In genomic region chr19:25415448-25415847, GRCm38 (mm10) we compare ENCODE assay signal across 17 mouse cellular contexts.
DNase-seq lines count a peak whose midpoint lies in the region; ATAC-seq and TF ChIP-seq lines count a peak whose summit lies in the region.
"Had no signal": no experiment of that assay in that cellular context is flagged by ENCODE, and none has a peak within 500 bp of the region (broad histone marks: within the 10 kb centered on the region; RNA-seq: fewer than 3 reads in every experiment).

No protein-coding gene starts in this region.

- H3K4me1 ChIP-seq in heart, embryonic 16.5 days (ENCODE audit: control insufficient read depth, insufficient read depth, low read length) = peaks cover 39% of the 10 kb centered on the region
- H3K4me1 ChIP-seq in embryonic facial prominence, embryonic 14.5 days (ENCODE audit: control insufficient read depth, insufficient read depth, low read length) = peaks cover 12% of the 10 kb centered on the region; the same call in 1 of the 2 replicates
- peaks cover 5% of the 10 kb centered on the region; the same call in 1 of the 2 replicates for H3K4me1 ChIP-seq in intestine, embryonic 15.5 days (replicated peaks)
- H3K4me1 ChIP-seq: hindbrain, embryonic 12.5 days; liver, embryonic 15.5 days had no signal

- peaks cover 14% of the 10 kb centered on the region for H3K36me3 ChIP-seq in heart, embryonic 16.5 days (ENCODE audit: control insufficient read depth, insufficient read depth)
- peaks cover 11% of the 10 kb centered on the region for H3K36me3 ChIP-seq in embryonic facial prominence, embryonic 14.5 days (ENCODE audit: control insufficient read depth, insufficient read depth, low read length)
- peaks cover 3% of the 10 kb centered on the region; the same call in 1 of the 2 replicates for H3K36me3 ChIP-seq in intestine, embryonic 15.5 days
- H3K36me3 ChIP-seq in myocyte (ENCODE audit: control insufficient read depth, insufficient read depth) = no peaks in the 10 kb centered on the region
- H3K36me3 ChIP-seq: liver, embryonic 15.5 days had no signal

- H3K79me2 ChIP-seq in myocyte (ENCODE audit: control insufficient read depth, insufficient read depth) = no peaks in the 10 kb centered on the region

- DNase-seq in heart, postnatal 10 days = no peak
- no peak for DNase-seq in embryonic facial prominence, embryonic 14.5 days (ENCODE audit: low spot score)
- no peak for DNase-seq in adrenal gland, postnatal 4 days (ENCODE audit: low spot score in 2 of 2)
- DNase-seq in urinary bladder, postnatal 36 days (ENCODE audit: low spot score in 2 of 2) = no peak
- DNase-seq: adrenal gland, postnatal 36 days; cerebellum, postnatal 10 days; embryo, embryonic 11 days; gastrocnemius, postnatal 36 days; kidney, adult 11 months; kidney, postnatal 10 days; midbrain, embryonic 14.5 days had no signal

- no peak for ATAC-seq in heart, embryonic 16.5 days (replicated peaks; ENCODE audit: extremely low read depth, insufficient read depth, low FRiP score)
- no peak for ATAC-seq in embryonic facial prominence, embryonic 14.5 days (ENCODE audit: low read depth)
- no peak for ATAC-seq in intestine, embryonic 15.5 days
- ATAC-seq: CD4-positive, CD25-positive, alpha-beta regulatory T cell, adult 4 months had no signal

- peak overlapping the region; percentile 23 for H3K4me2 ChIP-seq in heart, embryonic 16.5 days (ENCODE audit: low read depth, low read length)
- peak overlapping the region; percentile 12; the same call in 1 of the 2 replicates for H3K4me2 ChIP-seq in embryonic facial prominence, embryonic 14.5 days (ENCODE audit: low read depth, low read length)
- H3K4me2 ChIP-seq in intestine, embryonic 15.5 days (replicated peaks) = no peak overlapping the region
- peak overlapping the region; percentile 43 for H3K4me2 ChIP-seq in myocyte (ENCODE audit: low read depth)
- H3K4me2 ChIP-seq: hindbrain, embryonic 12.5 days; liver, embryonic 15.5 days had no signal

- no peaks in the 10 kb centered on the region for H3K9me3 ChIP-seq in heart, embryonic 16.5 days (replicated peaks; ENCODE audit: control insufficient read depth, low read length)
- no peaks in the 10 kb centered on the region for H3K9me3 ChIP-seq in embryonic facial prominence, embryonic 14.5 days (ENCODE audit: control insufficient read depth, low read length)
- H3K9me3 ChIP-seq in intestine, embryonic 15.5 days = no peaks in the 10 kb centered on the region
- H3K9me3 ChIP-seq: hindbrain, embryonic 12.5 days; liver, embryonic 15.5 days had no signal

- H3K9ac ChIP-seq in heart, embryonic 16.5 days (ENCODE audit: low read length) = peak overlapping the region; percentile 55
- 0 out of 2 replicates have a peak overlapping the region, but pooled peaks have one; percentile 25 for H3K9ac ChIP-seq in embryonic facial prominence, embryonic 14.5 days (ENCODE audit: low read depth, low read length)
- H3K9ac ChIP-seq in intestine, embryonic 15.5 days = no peak overlapping the region
- H3K9ac ChIP-seq: hindbrain, embryonic 12.5 days; liver, embryonic 15.5 days had no signal

- peak overlapping the region; percentile 70 for H3K27ac ChIP-seq in heart, embryonic 16.5 days (ENCODE audit: low read length)
- peak overlapping the region; percentile 58 for H3K27ac ChIP-seq in embryonic facial prominence, embryonic 14.5 days (replicated peaks; ENCODE audit: low read depth, low read length)
- H3K27ac ChIP-seq in intestine, embryonic 15.5 days = peak overlapping the region; percentile 57; the same call in 1 of the 2 replicates
- H3K27ac ChIP-seq: hindbrain, embryonic 12.5 days; liver, embryonic 15.5 days had no signal

- no peak overlapping the region for H3ac ChIP-seq in myocyte (ENCODE audit: control insufficient read depth, insufficient read length)

- TF ChIP-seq POLR2A in myocyte (IDR thresholded peaks at IDR 0.05; ENCODE audit: insufficient read length, low read depth) = no peak

- H3K4me3 ChIP-seq in heart, embryonic 16.5 days (ENCODE audit: low read length) = no peak overlapping the region
- H3K4me3 ChIP-seq in embryonic facial prominence, embryonic 14.5 days (ENCODE audit: low read depth, low read length) = no peak overlapping the region
- no peak overlapping the region for H3K4me3 ChIP-seq in intestine, embryonic 15.5 days (replicated peaks)
- H3K4me3 ChIP-seq in myocyte = no peak overlapping the region
- H3K4me3 ChIP-seq: hindbrain, embryonic 12.5 days; liver, embryonic 15.5 days had no signal

- intact Hi-C loops in heart, postnatal 10 days (cut with DNase I) = no loop called here

- 37% methylated on average over 5 of the region's 5 CpGs for WGBS in heart, embryonic 16.5 days
- WGBS in embryonic facial prominence, embryonic 14.5 days = 54% methylated on average over 5 of the region's 5 CpGs
- WGBS in intestine, embryonic 15.5 days = 30% methylated on average over 5 of the region's 5 CpGs

- H3K27me3 ChIP-seq in heart, embryonic 16.5 days (ENCODE audit: control insufficient read depth, insufficient read depth, low read length) = no peaks in the 10 kb centered on the region
- no peaks in the 10 kb centered on the region for H3K27me3 ChIP-seq in embryonic facial prominence, embryonic 14.5 days (replicated peaks; ENCODE audit: control insufficient read depth, insufficient read depth, low read length)
- no peaks in the 10 kb centered on the region for H3K27me3 ChIP-seq in intestine, embryonic 15.5 days (replicated peaks)
- H3K27me3 ChIP-seq in myocyte (ENCODE audit: control insufficient read depth, insufficient read depth, insufficient read length) = no peaks in the 10 kb centered on the region
- H3K27me3 ChIP-seq: hindbrain, embryonic 12.5 days; liver, embryonic 15.5 days had no signal

TF ChIP-seq in myocyte, 11 proteins besides CTCF, POLR2A, EP300 and RAD21:
- no peak for TF ChIP-seq TCF3 (IDR thresholded peaks at IDR 0.05; ENCODE audit: insufficient read length, low read depth)
- no peak for TF ChIP-seq SRF (IDR thresholded peaks at IDR 0.05; ENCODE audit: control insufficient read depth, insufficient read length, low read depth)
- no peak for TF ChIP-seq TCF12 (IDR thresholded peaks at IDR 0.05; ENCODE audit: insufficient read depth, poor library complexity, severe bottlenecking)
- TF ChIP-seq CEBPB (IDR thresholded peaks at IDR 0.05; ENCODE audit: insufficient read depth, poor library complexity, severe bottlenecking) = no peak
- TF ChIP-seq REST (IDR thresholded peaks at IDR 0.05; ENCODE audit: insufficient read depth, insufficient read length) = no peak
- TF ChIP-seq MAX (IDR thresholded peaks at IDR 0.05; ENCODE audit: low read depth) = no peak
- no peak for TF ChIP-seq POLR2AphosphoS2 (IDR thresholded peaks at IDR 0.05; ENCODE audit: insufficient read length, low read depth)
- TF ChIP-seq USF1 (IDR thresholded peaks at IDR 0.05; ENCODE audit: low read depth) = no peak
- TF ChIP-seq MYOG (IDR thresholded peaks at IDR 0.05; ENCODE audit: control insufficient read depth in 1 of 3, insufficient read depth in 1 of 3, insufficient read length in 2 of 3, low read depth in 2 of 3) = no peak
- no peak for TF ChIP-seq E2F4 (IDR thresholded peaks at IDR 0.05; ENCODE audit: insufficient read depth)
- no peak for TF ChIP-seq MYOD1 (IDR thresholded peaks at IDR 0.05; ENCODE audit: control insufficient read depth in 1 of 3, insufficient read length in 2 of 3, low read depth in 2 of 3)
